Mouse (Mus musculus) liver, embryonic 14.5 days (tissue): ENCODE results near the gene 4921524J17Rik.

Source experiments
- CTCF ChIP-seq: IDR thresholded peaks from 2 replicates; pipeline ENCODE4 v1.5.1; 2016; ENCODE audit warnings: antibody characterized with exemption, low read depth, control low read depth
- EP300 ChIP-seq: IDR thresholded peaks from 2 replicates; pipeline ENCODE4 v1.6.1; 2016; ENCODE audit warnings: antibody characterized with exemption, low read depth

GRCm38 (mm10) chr8:85372465-85372839 is 60.2 kb downstream of the 4921524J17Rik start:
- TF ChIP-seq CTCF (no peak), EP300 (no peak)
